ENCODE assay signal across 8 mouse cellular contexts in genomic region chr11:101176933-101177773, GRCm38 (mm10). TPM values are rescaled to one million over a fixed set of nuclear protein-coding genes. Genes with fewer than 3 reads are reported as not detected.
DNase-seq lines count a peak whose midpoint lies in the region; ATAC-seq and TF ChIP-seq lines count a peak whose summit lies in the region.

No protein-coding gene starts in this region.

- H3K9ac ChIP-seq in heart, embryonic 16.5 days (ENCODE audit: low read length): no peak overlapping the region
- no peak overlapping the region for H3K9ac ChIP-seq in lung, postnatal 0 days (replicated peaks; ENCODE audit: low read depth)

- WGBS in heart, embryonic 16.5 days: 37% methylated on average over 22 of the region's 22 CpGs
- 35% methylated on average over 22 of the region's 22 CpGs for WGBS in lung, postnatal 0 days

- H3K27ac ChIP-seq in heart, embryonic 16.5 days (ENCODE audit: low read length): no peak overlapping the region
- peak overlapping the region; percentile 96 for H3K27ac ChIP-seq in layer of hippocampus, adult 2 months
- H3K27ac ChIP-seq in lung, postnatal 0 days (ENCODE audit: low read length): no peak overlapping the region

- H3K4me2 ChIP-seq in heart, embryonic 16.5 days (ENCODE audit: low read depth, low read length): peak overlapping the region; percentile 83; the same call in 1 of the 2 replicates
- no peak overlapping the region for H3K4me2 ChIP-seq in lung, postnatal 0 days (replicated peaks; ENCODE audit: low read depth, low read length)

- H3K4me1 ChIP-seq in heart, embryonic 16.5 days (ENCODE audit: control insufficient read depth, insufficient read depth, low read length): peaks cover 38% of the 10 kb centered on the region
- peaks cover 22% of the 10 kb centered on the region for H3K4me1 ChIP-seq in lung, postnatal 0 days (ENCODE audit: insufficient read depth, low read depth, low read length)

- peak; percentile 84 for TF ChIP-seq CTCF in layer of hippocampus, adult 2 months (conservative IDR thresholded peaks at IDR 0.05)
- TF ChIP-seq CTCF in lung, postnatal 0 days (IDR thresholded peaks at IDR 0.05): peak; percentile 64

- no peak for ATAC-seq in heart, embryonic 16.5 days (replicated peaks; ENCODE audit: extremely low read depth, insufficient read depth, low FRiP score)
- ATAC-seq in lung, postnatal 0 days: no peak
- ATAC-seq in megakaryocyte-erythroid progenitor cell, adult 5-6 weeks (replicated peaks; ENCODE audit: low FRiP score, low TSS enrichment, poor library complexity, severe bottlenecking): no peak

- peak; percentile 31 for DNase-seq in urinary bladder, adult 2 months (ENCODE audit: low spot score)
- DNase-seq in urinary bladder, postnatal 36 days (ENCODE audit: low spot score in 2 of 2): no peak
- peak; percentile 92 to 93 for DNase-seq in cerebellum, postnatal 36 days
- peak; percentile 71 to 77 for DNase-seq in layer of hippocampus, adult 2 months (ENCODE audit: low spot score in 2 of 2)
- DNase-seq in lung, postnatal 0 days (ENCODE audit: low spot score): peak; percentile 67
- peak; percentile 79 to 82 for DNase-seq in right cerebral cortex, postnatal 10 days (ENCODE audit: low spot score in 2 of 2)

- no peaks in the 10 kb centered on the region for H3K36me3 ChIP-seq in heart, embryonic 16.5 days (ENCODE audit: control insufficient read depth, insufficient read depth)
- no peaks in the 10 kb centered on the region for H3K36me3 ChIP-seq in lung, postnatal 0 days (ENCODE audit: insufficient read depth, low read length)

- TF ChIP-seq EP300 in lung, postnatal 0 days (IDR thresholded peaks at IDR 0.05): no peak

- H3K4me3 ChIP-seq in heart, embryonic 16.5 days (ENCODE audit: low read length): peak overlapping the region; percentile 41; the same call in 1 of the 2 replicates
- H3K4me3 ChIP-seq in layer of hippocampus, adult 2 months: peak overlapping the region; percentile 68
- H3K4me3 ChIP-seq in lung, postnatal 0 days (ENCODE audit: low read depth, low read length): no peak overlapping the region

- H3K27me3 ChIP-seq in heart, embryonic 16.5 days (ENCODE audit: control insufficient read depth, insufficient read depth, low read length): peaks cover 12% of the 10 kb centered on the region
- H3K27me3 ChIP-seq in lung, postnatal 0 days (replicated peaks; ENCODE audit: insufficient read depth, low read length): peaks cover 5% of the 10 kb centered on the region

- H3K9me3 ChIP-seq in heart, embryonic 16.5 days (replicated peaks; ENCODE audit: control insufficient read depth, low read length): no peaks in the 10 kb centered on the region
- no peaks in the 10 kb centered on the region for H3K9me3 ChIP-seq in lung, postnatal 0 days (ENCODE audit: low read length)

RNA-seq across cellular contexts. Expression of gene Ccr10, which starts 1.9 kb away (rescaled TPM):
- polyA plus RNA-seq in urinary bladder, adult 2 months (2012; rRNA removed): 0.19 and 0.21 TPM in 2 replicates
- 0.16 and 0.60 TPM in 2 replicates for polyA plus RNA-seq in heart, embryonic 16.5 days (2015; fragmentation: Nextera tagmentation; extraction: Ambion mirVana)
- total RNA-seq in layer of hippocampus, adult 2 months (2021): not detected
- polyA plus RNA-seq in lung, postnatal 0 days (2015; fragmentation: Nextera tagmentation; extraction: Ambion mirVana): 0.06 and 0.20 TPM in 2 replicates
- not detected in 2 replicates for total RNA-seq in megakaryocyte-erythroid progenitor cell, adult 5-6 weeks (2014; fragmentation: Nextera tagmentation)
- total RNA-seq in megakaryocyte-erythroid progenitor cell, adult 5-6 weeks (2017): not detected in 2 replicates

RNA-seq across cellular contexts. Expression of gene Plekhh3, which starts 6.0 kb away (rescaled TPM):
- polyA plus RNA-seq in urinary bladder, adult 2 months (2012; rRNA removed): 33.9 and 35.6 TPM in 2 replicates
- polyA plus RNA-seq in heart, embryonic 16.5 days (2015; fragmentation: Nextera tagmentation; extraction: Ambion mirVana): 8.7 and 11.5 TPM in 2 replicates
- 10 to 100 TPM; 14.5 to 15.4 TPM for total RNA-seq in layer of hippocampus, adult 2 months (2021)
- polyA plus RNA-seq in lung, postnatal 0 days (2015; fragmentation: Nextera tagmentation; extraction: Ambion mirVana): 12.3 and 14.2 TPM in 2 replicates
- total RNA-seq in megakaryocyte-erythroid progenitor cell, adult 5-6 weeks (2014; fragmentation: Nextera tagmentation): not detected in 2 replicates
- total RNA-seq in megakaryocyte-erythroid progenitor cell, adult 5-6 weeks (2017): not detected in 2 replicates

RNA-seq across cellular contexts. Expression of gene Cntnap1, which starts 6.8 kb away (rescaled TPM):
- polyA plus RNA-seq in urinary bladder, adult 2 months (2012; rRNA removed): 4.2 and 5.8 TPM in 2 replicates
- 0.89 and 1.0 TPM in 2 replicates for polyA plus RNA-seq in heart, embryonic 16.5 days (2015; fragmentation: Nextera tagmentation; extraction: Ambion mirVana)
- total RNA-seq in layer of hippocampus, adult 2 months (2021): 100 to 1,000 TPM; 169 to 171 TPM
- polyA plus RNA-seq in lung, postnatal 0 days (2015; fragmentation: Nextera tagmentation; extraction: Ambion mirVana): 0.24 and 0.56 TPM in 2 replicates
- not detected in 2 replicates for total RNA-seq in megakaryocyte-erythroid progenitor cell, adult 5-6 weeks (2014; fragmentation: Nextera tagmentation)
- 0.15 TPM in 1 of 2 replicates, not detected in the other for total RNA-seq in megakaryocyte-erythroid progenitor cell, adult 5-6 weeks (2017)

RNA-seq across cellular contexts. Expression of gene Tubg2, which starts 21.4 kb away (rescaled TPM):
- 3.3 and 5.0 TPM in 2 replicates for polyA plus RNA-seq in urinary bladder, adult 2 months (2012; rRNA removed)
- polyA plus RNA-seq in heart, embryonic 16.5 days (2015; fragmentation: Nextera tagmentation; extraction: Ambion mirVana): 3.0 and 3.3 TPM in 2 replicates
- 10 to 100 TPM; 40.2 to 44.5 TPM for total RNA-seq in layer of hippocampus, adult 2 months (2021)
- 1.9 and 2.3 TPM in 2 replicates for polyA plus RNA-seq in lung, postnatal 0 days (2015; fragmentation: Nextera tagmentation; extraction: Ambion mirVana)
- total RNA-seq in megakaryocyte-erythroid progenitor cell, adult 5-6 weeks (2014; fragmentation: Nextera tagmentation): not detected in 2 replicates
- total RNA-seq in megakaryocyte-erythroid progenitor cell, adult 5-6 weeks (2017): not detected in 2 replicates

RNA-seq across cellular contexts. Expression of gene Ezh1, which starts 49.1 kb away (rescaled TPM):
- 45.0 and 45.7 TPM in 2 replicates for polyA plus RNA-seq in urinary bladder, adult 2 months (2012; rRNA removed)
- polyA plus RNA-seq in heart, embryonic 16.5 days (2015; fragmentation: Nextera tagmentation; extraction: Ambion mirVana): 14.7 and 17.1 TPM in 2 replicates
- 10 to 100 TPM; 73.6 to 81.8 TPM for total RNA-seq in layer of hippocampus, adult 2 months (2021)
- 17.1 and 17.4 TPM in 2 replicates for polyA plus RNA-seq in lung, postnatal 0 days (2015; fragmentation: Nextera tagmentation; extraction: Ambion mirVana)
- total RNA-seq in megakaryocyte-erythroid progenitor cell, adult 5-6 weeks (2014; fragmentation: Nextera tagmentation): 18.2 and 20.6 TPM in 2 replicates
- 13.8 and 20.3 TPM in 2 replicates for total RNA-seq in megakaryocyte-erythroid progenitor cell, adult 5-6 weeks (2017)

Comparison
In these comparisons a context has a peak if more than half of its experiments do, and no peak if none do; other contexts are left out.
1. DNase-seq: peak in urinary bladder, adult 2 months (single experiment), cerebellum, postnatal 36 days (2 of 2), layer of hippocampus, adult 2 months (2 of 2), lung, postnatal 0 days (single experiment) and right cerebral cortex, postnatal 10 days (2 of 2); none in urinary bladder, postnatal 36 days (0 of 2).